Mouse (Mus musculus) stomach, adult 2 months (tissue): ENCODE measurements around the gene 4932438H23Rik. TPM values are rescaled to one million over a fixed set of nuclear protein-coding genes. Genes with fewer than 3 reads are reported as not detected.

Experiments used
- polyA plus RNA-seq: library from polyadenylated mRNA; depleted of rRNA; stranded (reverse); fragments of >200 nt; gene quantifications from 2 replicates; pipeline ENCODE4 v1.2.3, GENCODE M21; 2012; rRNA removed

Gene 4932438H23Rik
- 0.24 and 0.68 TPM in 2 replicates for polyA plus RNA-seq

DNA sequence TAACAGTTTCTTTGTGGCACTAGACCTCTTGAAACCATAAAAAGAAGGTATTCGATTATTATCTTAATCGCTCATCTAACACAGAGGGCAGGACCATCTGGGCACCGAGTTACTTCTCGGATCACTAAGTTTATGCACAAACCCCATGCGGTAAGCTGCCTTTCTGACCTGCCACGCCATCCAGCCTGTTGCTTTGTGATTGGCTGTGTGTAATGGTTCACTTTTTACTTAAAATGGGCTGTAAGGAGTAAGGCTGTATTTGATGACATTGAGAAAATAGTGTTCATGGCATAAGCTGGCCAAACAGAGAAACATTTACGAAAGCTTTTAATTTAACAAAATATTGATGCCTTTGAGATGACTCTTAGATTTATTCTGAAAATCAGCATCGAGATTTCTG is at the start of gene 4932438H23Rik:
Gene 4932438H23Rik, minus strand, starts transcription at position 101 of the 400 bp plus-strand sequence.

DNA sequence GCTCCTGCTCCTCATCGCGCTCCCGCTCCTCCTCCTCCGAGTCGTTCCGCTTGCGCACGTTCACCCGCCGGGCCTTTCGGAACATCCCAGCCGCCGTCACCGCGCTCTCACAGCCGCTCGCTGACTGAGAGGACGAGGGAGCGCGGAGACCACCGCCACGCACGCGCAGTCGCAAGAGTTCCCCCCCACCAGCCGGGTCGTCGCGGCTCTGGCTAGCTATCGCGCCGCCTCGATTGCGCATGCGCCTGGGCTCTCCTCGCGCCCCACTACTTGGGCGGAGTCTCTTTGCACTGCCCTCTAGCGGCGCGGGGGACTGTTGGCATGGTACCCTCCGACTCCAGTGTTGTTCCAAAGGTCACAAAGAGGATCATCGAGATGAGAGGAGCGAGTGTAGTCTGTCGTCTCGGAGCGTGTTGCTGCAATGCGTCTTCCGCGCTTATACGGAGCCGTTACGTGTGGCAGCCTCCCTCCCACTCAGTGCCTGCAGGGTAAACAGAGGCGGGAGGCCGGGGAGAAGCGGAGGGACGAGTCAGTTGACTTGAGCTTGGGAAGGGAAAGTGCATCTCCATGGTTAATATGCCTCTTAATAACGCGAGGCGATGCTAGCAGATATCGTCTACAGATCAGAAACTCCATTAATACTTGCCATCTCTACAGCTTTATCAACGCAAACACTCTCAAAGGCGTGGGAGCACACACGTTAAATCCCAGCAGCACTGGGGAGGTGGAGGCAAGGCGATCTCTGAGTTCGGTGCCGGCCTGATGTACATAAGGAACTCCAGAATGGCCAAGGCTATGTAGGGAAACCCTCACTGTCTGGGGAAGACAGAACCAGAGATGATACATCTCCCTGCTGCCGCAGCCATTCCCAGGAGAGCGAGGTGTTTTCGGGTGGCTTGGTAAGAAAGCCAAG is 50.4 kb downstream of the 4932438H23Rik start, which contains the start of gene Paxbp1:
Gene Paxbp1, minus strand, starts transcription at position 274 of the 913 bp plus-strand sequence.

DNA sequence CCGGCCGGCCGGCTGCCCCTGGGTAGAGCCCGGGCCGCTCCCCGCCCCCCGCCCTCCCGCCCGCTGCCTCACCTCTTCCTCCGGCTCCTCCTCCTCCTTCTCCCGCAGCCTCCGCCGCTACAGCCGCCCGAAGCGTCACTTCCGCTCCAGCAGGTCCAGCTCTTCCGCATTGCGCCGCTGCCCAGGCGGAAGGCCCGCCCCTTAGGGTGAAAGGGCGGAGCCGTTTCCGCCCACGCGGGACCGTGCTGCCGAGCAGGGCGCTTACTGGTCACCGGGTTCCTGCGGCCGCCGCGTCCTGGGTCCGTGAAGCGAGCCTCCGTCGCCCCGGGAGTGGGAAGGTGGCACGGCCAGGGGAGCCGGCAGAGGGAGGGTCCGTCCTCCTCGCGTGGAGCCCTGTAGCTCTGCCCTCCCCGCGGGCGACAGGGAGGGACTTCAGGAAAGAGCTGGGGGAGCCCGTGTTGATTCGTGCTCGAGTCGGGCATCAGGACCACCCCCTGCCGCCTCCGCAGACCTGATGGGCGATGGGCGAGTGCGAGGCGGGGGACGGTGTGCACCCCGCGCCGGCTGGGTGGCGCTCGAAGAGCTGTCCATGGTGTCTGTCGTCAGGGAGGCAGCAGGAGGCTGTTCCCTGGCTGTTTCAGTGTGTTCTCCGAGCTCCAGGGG is 83.8 kb downstream of the 4932438H23Rik start, which contains the start of gene Synj1:
Gene Synj1, minus strand, starts transcription at position 288 of the 663 bp plus-strand sequence.

Other genes starting within 250 kb of the 4932438H23Rik start
- gene Cfap298, start 160.0 kb downstream of the 4932438H23Rik start, polyA plus RNA-seq = 20.7 and 33.1 TPM in 2 replicates
- 7.1 and 11.3 TPM in 2 replicates for gene Synj1, start 83.8 kb downstream of the 4932438H23Rik start, polyA plus RNA-seq
- gene Paxbp1, start 50.6 kb downstream of the 4932438H23Rik start, polyA plus RNA-seq = 1.8 and 2.2 TPM in 2 replicates
- not detected in 2 replicates for gene Olig2, start 130.3 kb upstream of the 4932438H23Rik start, polyA plus RNA-seq
- gene Olig1, start 174.7 kb upstream of the 4932438H23Rik start, polyA plus RNA-seq = 0.03 and 0.06 TPM in 2 replicates